Mouse (Mus musculus) T-helper 2 cell (primary cell): Measurements from ENCODE around the gene Cntn4.
"Not testable (repeated sequence)": the region's sequence is repeated elsewhere in the genome, so short reads cannot be mapped to it uniquely, and the experiment has no call there.

Experiments used
- in situ Hi-C: fragments of 300-600 bp; cut with MboI, MseI; formaldehyde crosslinking; loops from one replicate; pipeline ENCODE4 v1.15.1; 2025; ENCODE audit warnings: high pct_unique_total_duplicates

Gene Cntn4

DNA sequence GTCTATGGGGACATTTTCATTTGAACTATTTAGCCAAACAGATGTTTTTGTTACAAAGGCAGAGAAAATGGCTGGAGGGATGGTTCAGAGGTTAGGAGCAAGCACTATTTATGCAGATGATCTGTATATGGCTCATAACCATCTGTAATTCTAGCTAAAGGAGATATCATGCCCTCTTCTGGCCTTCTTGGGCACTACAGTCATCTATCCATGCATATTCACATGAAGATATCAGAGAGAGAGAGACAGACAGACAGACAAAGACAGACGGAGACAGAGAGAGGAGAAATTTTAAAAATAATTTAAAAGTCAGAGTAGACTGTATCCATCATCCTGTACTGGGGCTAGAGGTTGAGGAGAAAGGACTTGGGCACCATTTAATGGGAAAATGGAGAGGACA is 652.2 kb downstream of the Cntn4 start:
- in situ Hi-C loops, result no loop called here

DNA sequence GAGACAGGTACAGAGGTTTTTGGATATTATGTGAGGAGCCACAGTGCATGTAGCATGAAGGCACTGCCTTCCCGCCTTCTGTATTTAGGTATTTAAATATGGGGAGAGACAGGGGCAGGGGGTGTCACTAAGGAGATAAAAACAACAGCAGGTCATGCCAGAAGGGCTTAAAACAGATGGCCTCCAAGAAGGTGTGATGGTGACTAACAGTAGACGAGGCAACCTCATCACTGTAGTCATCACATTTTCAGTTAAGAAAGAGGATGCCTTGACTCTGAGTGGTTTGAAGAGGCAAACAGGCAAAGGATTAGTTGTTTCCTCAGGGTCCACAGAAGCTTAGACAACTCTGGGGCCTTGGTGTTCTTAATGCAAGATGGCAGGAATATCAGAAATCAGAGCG is 655.0 kb downstream of the Cntn4 start:
- in situ Hi-C loops, result no loop called here

DNA sequence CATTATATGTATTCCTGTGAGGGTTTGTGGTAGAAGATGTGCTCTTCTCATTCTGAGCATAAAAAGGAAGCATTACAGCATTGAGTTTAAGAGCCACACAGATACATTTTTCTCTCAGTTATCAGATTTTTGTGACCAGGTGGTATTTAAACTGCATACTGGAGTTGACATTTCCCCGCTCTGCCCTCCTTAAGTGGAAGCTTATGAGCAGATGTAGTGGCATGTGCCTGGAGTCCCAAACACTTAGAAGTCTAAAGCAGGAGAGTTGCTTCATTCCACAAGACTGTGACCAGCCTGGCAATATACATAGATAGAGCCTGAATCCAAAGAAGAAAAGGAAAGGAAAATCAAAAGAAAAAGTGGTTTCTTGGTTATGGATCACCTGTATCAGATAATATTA is 655.5 kb downstream of the Cntn4 start:
- in situ Hi-C loops, result no loop called here

DNA sequence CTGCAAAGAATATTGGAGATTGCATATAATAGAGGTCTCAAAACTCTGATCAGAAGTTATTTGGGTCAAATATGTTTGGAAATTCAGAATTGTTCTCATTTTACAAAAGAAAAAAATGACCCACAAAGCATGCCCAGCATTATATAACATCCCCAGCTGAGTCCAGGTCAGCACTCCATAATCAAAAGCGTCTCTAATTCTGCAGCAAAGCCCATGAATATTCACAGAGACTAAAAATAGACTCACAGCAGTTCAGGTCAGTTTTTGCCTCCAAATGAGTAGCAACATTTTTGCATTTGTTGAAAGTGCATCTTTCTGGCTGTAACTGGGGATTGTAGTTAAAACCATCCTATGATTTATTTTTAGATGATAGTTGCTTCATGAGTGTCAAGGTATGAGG is 657.6 kb downstream of the Cntn4 start:
- in situ Hi-C loops, result no loop called here

DNA sequence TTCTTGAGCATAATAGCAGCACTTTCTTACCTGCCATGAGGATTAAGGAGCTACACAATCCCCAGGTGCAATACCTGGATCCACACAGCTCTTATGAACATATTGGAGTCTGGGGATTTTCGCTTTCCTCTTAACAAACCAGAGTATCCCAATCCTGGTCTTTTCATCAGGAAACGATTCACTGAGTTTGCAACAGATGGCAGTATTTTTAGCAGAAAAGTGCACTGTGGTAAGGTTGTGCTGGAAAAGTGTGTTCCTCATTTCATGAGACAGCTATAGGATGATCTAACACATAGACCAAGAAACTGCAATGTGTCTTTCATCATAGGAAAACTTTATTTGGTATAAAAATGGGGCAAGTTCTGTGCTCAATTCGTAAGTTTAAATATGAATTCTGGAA is 659.3 kb downstream of the Cntn4 start:
- in situ Hi-C loops, result no loop called here

DNA sequence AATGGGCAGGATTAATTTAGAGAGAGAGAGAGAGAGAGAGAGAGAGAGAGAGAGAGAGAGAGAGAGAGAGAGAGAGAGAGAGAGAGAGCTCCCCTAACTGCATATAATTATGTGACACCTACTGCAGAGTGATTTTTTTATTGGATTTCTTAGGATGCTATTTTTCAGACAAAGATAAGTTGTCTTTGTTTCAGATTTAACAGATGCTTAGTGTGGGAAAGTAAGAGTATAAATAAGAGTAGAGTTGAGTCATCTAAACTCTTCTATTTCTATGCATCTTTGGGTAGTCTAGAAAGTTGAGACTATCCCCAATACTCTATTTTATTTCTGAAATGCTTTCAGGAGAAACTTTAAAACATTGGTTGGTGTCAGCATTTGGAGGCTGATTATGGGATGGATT is 660.4 kb downstream of the Cntn4 start:
- in situ Hi-C loops, result no loop called here

DNA sequence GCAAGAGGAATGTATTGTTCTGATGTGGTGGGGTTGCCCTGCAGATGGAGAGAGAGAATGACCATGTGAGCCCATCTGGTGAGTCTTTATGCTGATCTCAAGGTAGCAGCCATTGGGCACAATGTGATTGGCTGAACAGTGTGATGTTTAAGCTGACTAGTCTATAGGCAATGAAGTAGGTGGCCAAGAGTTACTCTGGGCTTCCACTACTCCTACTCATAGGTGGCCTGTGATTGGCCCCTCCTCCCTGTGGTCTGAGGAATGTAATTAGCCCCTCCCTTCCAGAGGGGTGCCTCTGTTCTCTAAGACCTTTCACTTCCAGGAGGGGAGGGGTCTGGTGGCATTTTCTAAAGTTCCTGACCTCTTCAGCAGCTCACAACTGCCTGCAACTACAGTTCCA is 663.7 kb downstream of the Cntn4 start:
- in situ Hi-C loops, result no loop called here

DNA sequence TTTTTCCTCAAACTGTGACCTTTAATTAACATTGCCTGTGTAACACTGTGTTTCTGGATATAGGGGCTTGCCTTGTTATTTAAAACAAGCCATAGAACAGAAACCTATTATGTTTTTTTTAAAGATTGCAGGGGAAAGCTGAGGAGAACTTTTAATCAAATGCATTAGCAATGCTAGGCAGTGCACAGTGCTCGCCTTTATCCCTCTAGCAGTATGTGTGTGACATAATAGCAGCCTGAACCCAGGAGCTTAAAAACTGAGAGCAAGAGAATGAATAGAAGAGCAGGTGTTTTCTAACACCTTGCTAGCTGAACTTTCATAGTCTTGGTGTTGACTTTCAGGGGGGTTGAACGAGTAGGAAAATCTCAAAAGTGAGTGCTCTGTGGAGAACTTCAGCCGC is 672.6 kb downstream of the Cntn4 start:
- in situ Hi-C loops, result no loop called here

DNA sequence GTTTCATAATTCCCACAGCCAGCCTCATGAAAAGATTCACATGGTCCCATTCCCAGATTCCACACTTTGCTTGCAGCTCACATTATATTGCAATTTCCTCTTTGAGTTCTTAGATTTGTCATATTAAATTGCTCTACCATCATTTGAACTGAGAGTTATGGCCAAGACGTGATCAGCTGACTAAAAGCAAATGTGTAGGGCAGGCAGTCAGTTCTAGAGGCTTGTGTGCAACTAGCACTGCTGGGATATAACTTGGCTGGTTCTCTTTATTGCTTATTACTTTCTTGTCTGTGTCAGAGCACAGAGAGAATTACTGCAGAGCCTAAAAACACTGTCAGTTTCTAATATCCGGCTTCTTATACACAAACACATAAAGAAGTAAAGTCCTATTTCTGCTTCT is 673.9 kb downstream of the Cntn4 start:
- in situ Hi-C loops, result no loop called here

DNA sequence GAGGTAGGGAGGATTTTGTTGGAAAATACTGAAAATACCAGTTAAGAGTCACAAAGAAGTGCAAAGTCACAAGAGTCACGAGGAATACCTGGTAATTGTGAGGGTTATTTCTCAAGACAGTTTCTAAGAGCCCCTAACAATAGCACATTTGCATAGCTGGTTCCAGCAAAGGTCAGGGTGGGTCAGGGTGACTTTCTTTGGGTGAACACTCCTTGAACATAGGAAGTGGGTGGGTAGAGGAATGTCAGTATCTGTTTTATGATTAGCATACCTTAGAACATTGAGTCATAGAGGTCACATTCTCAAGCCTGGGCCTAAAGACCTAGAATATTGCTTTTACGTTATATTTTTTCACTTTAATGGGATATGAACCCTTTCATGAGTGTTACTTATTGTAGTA is 681.3 kb downstream of the Cntn4 start:
- in situ Hi-C loops, result not testable (repeated sequence)

DNA sequence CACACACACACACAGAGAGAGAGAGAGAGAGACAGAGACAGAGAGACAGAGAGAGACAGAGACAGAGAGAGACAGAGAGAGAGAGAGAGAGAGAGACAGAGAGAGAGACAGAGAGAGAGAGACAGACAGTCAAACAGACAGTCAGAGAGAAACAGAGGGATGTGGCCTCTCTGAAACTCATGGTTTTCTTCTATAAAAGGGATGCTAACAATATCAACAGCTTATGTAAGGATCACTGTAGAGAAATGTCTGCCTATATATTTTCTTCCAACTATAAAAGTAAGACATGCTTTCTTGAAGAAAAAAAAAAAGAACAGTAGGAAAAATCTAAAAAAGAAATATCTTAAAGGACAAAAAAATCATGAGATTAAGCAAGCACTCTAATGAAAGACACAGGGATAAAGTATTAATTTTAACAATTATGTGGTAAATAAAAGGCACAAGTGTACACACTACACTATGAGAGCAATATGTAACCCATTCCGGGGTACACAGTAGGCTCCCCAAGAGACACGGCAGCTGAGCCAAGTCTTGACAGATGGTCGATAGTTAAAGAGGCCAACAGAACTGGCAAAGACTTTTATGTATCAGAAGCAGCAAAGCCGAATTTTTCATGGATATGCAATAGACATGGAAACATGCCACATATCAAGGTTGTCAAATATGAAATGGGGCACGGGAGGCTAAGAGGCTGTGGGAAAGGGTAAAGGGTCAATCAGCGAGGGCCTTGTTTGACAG is 704.0 kb downstream of the Cntn4 start:
- in situ Hi-C loops, result no loop called here

DNA sequence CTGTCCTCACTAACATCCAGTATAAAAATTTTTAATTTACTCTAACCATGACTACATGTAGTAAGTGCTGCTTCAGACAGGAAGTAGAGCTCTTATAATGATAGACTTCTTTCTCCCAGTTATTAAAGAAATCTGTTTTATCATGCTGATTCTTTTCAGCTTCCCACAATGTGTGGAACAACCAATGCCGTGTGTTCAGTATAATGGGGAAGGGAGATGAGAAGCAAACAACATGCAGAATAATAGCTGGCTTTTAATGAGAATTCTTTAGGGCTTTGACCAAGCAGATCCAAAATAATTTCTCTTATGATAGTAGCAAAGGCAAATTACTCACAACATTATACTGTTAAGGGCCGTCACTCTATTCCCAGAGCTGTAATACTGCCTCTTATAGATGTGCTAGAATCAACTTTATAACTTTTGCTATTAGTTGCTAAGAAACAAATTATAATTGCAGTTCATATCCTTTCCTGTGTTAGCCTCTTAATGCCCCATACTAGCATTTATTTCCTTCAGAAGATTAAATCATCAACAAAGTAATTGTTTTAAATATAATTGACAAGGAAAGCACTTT is 710.5 kb downstream of the Cntn4 start:
- in situ Hi-C loops, result no loop called here

DNA sequence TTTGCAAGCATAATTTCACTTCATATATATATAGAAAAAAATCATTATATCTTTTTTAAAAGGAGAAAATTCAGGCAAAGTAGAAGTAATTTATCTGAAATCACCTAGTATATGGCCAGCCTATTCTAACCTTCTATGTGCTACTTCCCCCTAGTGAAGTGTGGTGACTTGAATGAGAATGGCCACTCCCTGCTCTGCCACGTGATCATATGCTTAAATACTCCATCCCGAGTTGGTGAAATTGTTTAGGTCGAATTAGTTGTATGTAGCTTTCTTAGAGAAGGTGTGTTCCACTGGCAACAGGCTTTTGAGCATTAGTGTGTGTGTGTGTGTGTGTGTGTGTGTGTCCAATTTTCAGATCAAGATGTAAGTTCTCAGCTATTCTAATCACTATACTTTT is 730.6 kb downstream of the Cntn4 start:
- in situ Hi-C loops, result no loop called here

DNA sequence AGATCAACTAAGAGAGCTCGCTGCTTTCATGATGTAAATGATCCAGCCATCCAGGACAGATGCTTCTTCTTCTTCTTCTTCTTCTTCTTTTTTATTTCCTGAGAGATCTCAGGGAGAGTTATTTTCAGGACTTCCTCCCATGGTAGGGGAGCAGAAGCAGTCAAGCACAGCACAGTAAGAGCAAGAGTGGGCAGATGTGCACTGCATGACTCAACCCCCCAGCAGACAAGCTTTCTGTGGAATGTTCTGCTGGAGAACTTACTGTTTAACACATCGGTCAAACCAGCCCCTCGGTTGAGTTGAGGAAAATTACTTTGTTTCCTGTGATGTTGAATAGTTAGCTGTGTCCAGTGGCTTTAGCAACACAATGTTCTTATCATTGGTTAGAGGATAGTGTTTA is 731.2 kb downstream of the Cntn4 start:
- in situ Hi-C loops, result no loop called here

DNA sequence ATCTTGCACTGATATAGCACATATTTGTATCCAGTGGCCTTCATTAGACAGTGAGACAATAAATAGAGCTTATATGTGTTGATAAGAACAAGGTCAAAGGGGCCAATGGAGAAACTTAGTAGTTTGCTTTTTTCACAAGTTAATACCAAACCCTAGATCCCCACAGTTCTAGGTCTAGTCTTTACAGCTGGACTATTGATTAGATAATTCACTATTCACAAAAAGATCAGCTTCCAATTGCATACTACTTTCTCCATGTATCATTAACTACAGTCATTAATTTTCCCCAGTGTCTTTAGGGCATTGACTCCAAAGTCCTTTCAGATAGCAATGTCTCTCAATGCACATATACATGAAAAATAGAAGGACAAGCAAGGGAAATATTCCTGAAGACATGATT is 745.5 kb downstream of the Cntn4 start:
- in situ Hi-C loops, result no loop called here

DNA sequence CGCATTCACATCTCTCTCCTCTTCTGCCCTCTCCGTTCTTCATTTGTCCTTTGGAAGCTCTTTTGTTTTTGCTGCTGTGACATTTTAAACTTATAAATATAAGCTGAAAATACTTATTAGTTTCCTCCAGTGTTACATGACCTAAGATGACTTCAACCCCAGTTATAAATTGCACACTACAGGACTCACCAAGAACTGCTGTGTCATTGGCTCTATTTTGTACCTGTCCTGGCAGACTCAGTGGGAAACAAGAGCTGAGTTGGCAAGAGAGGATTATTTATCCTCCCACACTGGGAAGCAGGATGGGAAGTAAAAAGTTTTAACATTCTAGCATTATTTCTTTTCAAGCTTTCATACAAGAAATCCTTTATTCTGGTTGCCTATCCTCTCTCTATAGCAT is 746.0 kb downstream of the Cntn4 start:
- in situ Hi-C loops, result no loop called here

DNA sequence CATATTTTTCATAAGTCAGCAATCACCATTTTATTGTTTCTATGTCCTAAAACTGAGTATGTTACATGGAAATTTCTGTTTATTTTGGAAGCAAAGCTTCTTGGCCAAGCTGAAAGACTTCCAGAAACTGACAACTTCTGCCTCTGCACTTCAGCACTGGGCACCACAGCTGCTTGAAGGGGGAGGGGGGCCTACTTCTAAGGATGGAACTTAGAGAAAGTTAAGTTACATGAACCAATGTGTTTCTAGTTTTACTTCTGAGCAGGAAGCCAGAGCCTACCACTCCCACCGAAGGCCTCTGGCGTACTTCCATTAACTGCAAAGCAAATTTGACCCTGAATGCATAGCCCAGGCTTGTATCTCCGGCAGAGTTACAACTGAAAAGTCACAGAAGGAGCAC is 749.2 kb downstream of the Cntn4 start:
- in situ Hi-C loops, result no loop called here

DNA sequence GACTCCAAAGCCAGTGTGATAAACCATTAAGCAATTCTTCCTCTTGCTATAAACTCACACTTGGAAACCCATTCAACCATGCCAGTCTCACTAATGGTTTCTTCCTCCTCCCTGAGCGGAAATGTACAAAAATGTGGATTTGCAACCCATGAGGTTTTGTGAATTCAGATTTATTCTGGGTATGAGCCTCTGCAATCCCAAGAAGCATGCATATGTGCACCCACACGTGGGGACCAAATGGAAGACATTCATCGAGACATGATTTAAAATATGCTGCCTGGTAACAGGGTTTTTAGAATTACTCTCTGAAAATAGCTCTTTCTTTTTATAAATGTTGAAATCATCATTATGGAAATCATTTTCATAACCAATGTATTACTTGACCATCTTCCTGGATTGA is 754.0 kb downstream of the Cntn4 start:
- in situ Hi-C loops, result no loop called here

DNA sequence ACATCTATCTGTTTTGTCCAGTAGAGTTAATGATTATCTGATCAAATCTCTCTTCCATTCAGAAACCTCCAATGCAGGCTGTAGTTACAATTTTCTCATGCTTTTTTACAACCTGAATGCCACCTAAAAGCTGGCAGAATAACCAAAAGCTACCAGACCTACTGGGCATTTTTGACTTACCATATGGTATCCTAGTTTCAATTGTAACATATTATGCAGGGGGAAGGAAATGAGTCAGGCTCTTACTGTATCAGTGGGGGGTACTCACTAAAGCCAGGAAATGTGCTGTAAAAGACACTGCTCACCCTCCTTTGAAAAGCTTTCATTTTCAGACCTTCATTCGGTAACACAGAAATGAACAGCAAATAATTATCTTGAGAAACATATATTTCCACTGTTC is 763.3 kb downstream of the Cntn4 start:
- in situ Hi-C loops, result no loop called here

DNA sequence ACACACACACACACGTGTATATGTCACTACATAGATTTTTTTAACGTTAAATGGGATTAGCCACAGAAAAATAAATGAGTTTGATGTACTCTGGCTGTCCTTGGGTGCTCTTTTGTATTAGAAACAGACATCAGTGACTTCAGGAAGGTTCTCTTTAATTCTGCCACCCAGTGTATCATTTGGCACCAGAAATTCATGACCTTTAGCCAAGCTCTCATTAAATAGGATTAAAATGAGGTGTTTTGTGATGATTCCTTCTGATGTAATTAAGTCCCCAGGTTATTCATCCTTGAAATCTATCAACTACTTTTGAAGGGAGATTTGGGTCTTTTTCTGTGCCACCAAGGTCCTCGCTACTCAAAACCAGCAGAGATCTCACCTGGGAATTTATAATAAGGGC is 763.8 kb downstream of the Cntn4 start:
- in situ Hi-C loops, result no loop called here

DNA sequence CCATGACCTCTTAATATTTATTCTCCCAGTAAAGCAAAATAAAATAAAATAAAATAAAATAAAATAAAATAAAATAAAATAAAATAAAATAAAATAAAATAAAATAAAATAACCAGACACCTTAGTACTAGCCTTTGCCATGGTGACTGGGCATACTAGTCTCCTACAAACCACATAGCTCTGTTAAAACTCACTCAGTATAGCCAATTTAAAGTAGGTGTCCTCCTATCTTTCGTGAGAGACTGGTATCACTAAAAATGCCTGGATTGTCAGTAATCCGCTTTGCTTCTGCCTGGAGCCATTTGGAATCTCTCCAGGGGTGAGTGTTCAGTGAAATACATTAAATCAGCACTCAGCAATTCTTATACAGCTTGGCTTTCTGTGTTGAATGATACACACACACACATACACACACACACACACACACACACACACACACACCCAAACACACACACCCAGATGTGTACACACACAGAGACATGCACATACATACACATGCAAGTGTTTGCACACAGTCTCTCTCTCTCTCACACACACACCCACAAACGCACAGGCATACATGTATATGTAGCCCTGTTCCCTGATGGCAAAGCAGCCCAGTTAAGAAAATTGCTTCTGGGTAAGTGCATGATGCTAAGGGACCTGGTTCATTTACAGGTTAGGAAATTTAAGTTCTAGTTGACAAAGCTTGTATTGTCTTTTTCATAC is 776.8 kb downstream of the Cntn4 start:
- in situ Hi-C loops, result no loop called here

DNA sequence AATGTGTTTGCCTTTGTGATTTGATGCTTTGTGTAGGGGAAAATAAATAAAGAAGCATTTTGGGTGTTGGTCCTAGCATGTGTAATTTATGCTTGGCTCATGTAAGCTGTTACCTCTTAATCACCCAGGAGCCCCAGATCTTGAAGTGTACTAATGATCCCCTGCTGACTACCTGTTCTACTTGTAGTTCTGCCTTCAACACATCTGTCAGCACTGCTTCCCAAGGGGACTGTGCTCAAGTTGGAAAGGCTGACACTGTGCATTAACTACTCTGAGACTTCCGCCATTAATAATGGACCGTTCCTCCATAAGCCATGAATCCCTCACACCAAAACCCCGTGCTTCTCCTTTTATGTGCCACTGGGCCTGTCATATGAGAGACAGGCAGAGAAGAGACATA is 778.2 kb downstream of the Cntn4 start:
- in situ Hi-C loops, result no loop called here

DNA sequence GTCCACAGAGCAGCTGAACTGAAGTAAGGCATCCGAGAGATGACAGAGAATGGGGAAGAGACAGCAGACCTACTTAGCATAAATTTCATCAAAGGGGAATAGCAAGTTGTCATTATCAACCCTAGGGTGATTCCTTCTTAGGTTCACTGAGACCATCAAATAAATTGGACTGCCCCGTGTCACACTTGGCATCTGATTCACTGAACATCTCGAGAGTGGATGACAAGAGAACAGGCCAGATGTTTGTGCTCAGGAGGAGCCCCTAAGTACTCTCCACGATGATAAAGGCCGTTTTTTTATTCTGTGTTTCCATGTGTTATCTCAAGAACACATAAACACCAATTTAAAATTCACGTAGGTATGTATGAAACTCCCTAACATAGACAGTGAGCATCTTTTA is 780.7 kb downstream of the Cntn4 start:
- in situ Hi-C loops, result no loop called here
